Mouse (Mus musculus) embryonic facial prominence, embryonic 13.5 days (tissue): ENCODE results near the gene Ctla4. TPM values are rescaled to one million over a fixed set of nuclear protein-coding genes. Genes with fewer than 3 reads are reported as not detected.

Source experiments
- ATAC-seq: fragments of 200-750 bp; cut with Nextera tagmentation; 2 replicates; pipeline ENCODE4 v1.8.0; 2017; ENCODE audit warnings: low read depth; ENCODE audit not compliant: insufficient number of reproducible peaks, insufficient read depth, low FRiP score, low TSS enrichment
- H3K27ac ChIP-seq: fragments of 300-500 bp; sonication (generic); 2 replicates; pipeline ENCODE4 v1.5.1; 2015; ENCODE audit warnings: moderate library complexity, mild to moderate bottlenecking, inconsistent platforms
- H3K27me3 ChIP-seq: fragments of 300-500 bp; sonication (generic); 2 replicates; pipeline ENCODE4 v1.6.1; 2015; ENCODE audit warnings: mild to moderate bottlenecking, inconsistent platforms
- H3K36me3 ChIP-seq: fragments of 300-500 bp; sonication (generic); 2 replicates; pipeline ENCODE4 v1.6.1; 2015; ENCODE audit warnings: mild to moderate bottlenecking, inconsistent platforms
- H3K4me1 ChIP-seq: fragments of 300-500 bp; sonication (generic); 2 replicates; pipeline ENCODE4 v1.6.1; 2015; ENCODE audit warnings: inconsistent platforms
- H3K4me2 ChIP-seq: fragments of 300-500 bp; sonication (generic); 2 replicates; pipeline ENCODE4 v1.6.1; 2015; ENCODE audit warnings: moderate library complexity, mild to moderate bottlenecking, inconsistent platforms
- H3K4me3 ChIP-seq: fragments of 300-500 bp; sonication (generic); 2 replicates; pipeline ENCODE4 v1.5.1; 2015; ENCODE audit warnings: mild to moderate bottlenecking, inconsistent platforms
- H3K9ac ChIP-seq: fragments of 300-500 bp; sonication (generic); 2 replicates; pipeline ENCODE4 v1.6.1; 2015; ENCODE audit warnings: mild to moderate bottlenecking, inconsistent platforms
- H3K9me3 ChIP-seq: fragments of 300-500 bp; sonication (generic); 2 replicates; pipeline ENCODE4 v1.6.1; 2016; ENCODE audit warnings: inconsistent platforms
- WGBS: fragments of 180-500 bp; shearing (Covaris S2); methylation state at CpG from one replicate; pipeline ENCODE4 v1.1.7; 2015; ENCODE audit warnings: mixed read lengths; 5-methylcytosine and 5-hydroxymethylcytosine counted together
- polyA plus RNA-seq: library from polyadenylated mRNA; unstranded; fragments of >200 nt; fragmentation: Nextera tagmentation; extraction: Ambion mirVana; gene quantifications from 2 replicates; pipeline ENCODE4 v1.2.1, GENCODE M21; 2015

Gene Ctla4
- polyA plus RNA-seq, 1 experiment from 2014 or later = not detected

DNA sequence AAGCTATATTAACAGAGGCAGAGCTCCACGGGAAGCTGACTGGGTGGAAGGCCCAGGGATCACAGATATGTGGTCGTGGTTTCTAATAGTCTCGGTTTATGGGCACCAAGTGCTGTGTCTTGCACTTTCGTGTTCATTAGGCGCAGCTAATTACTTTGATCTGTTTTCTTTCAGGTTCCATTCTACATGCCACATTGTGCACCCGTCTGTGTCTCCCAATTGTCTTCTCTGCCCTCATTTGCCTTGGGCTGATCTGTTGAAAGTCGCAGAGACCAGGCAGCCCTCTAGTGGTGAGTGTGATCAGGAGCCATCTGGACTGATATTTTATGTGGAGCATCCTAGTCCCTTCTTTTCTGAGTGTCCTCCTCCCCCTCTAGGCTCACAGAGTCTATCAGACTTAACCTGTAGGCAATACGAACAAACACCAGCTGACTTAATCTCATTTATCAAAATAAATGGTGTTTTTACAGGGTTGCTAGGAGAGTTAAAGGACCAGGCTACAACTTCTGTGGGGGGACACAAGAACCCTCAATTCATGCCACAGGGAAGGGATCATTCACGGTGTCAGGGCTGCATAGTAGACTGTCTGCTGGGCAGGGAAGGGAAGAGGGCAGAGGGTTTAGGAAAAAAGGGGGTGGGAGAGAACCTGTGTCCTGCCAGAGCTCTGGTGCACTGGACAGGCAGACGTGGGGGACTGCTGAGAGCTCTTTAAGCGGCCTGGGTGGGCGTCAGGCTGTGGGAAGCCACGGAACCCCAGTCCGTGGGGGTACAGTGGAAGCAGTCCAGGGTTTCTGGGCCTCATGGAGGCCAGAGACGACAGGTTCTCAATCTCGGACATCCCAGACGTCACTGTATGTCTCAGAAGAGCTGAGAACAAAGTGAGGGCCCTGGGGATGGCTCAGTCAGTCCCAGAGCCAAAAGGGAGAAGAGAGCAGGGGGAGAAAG is 18.2 kb upstream of the Ctla4 start:
- WGBS = 73% methylated on average over 17 of the region's 17 CpGs
- no peak overlapping the region for H3K4me3 ChIP-seq
- 0 out of 2 replicates have a peak, but pooled peaks cover 3% of the 10 kb centered on the region for H3K9me3 ChIP-seq
- 0 out of 2 replicates have a peak, but pooled peaks cover 6% of the 10 kb centered on the region for H3K4me1 ChIP-seq
- no peak overlapping the region for H3K9ac ChIP-seq
- no peak overlapping the region for H3K4me2 ChIP-seq
- no peaks in the 10 kb centered on the region for H3K27me3 ChIP-seq
- no peaks in the 10 kb centered on the region for H3K36me3 ChIP-seq
- no peak for ATAC-seq
- H3K27ac ChIP-seq = no peak overlapping the region

DNA sequence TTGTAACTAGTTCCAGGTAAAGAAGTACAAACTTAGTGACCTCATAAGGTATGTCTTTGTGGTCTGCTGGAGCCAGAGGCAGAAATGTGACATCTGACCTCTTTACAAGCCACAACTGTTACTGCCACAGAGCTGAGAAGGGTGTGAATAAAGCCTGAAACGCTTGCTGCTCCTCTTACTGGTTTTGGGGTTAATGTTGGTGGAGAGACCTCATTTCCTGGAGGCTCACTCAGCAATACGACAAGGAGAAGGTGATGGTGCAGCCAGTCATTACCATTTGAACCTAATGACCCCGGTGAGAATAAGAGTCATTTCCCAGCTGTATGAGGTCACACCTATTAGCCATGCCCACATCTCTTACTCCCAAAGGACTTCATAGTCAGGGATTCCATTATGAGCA is 11.5 kb upstream of the Ctla4 start:
- H3K9me3 ChIP-seq = no peaks in the 10 kb centered on the region
- H3K4me3 ChIP-seq = no peak overlapping the region
- no peak overlapping the region for H3K4me2 ChIP-seq
- H3K27me3 ChIP-seq = no peaks in the 10 kb centered on the region
- H3K4me1 ChIP-seq = 0 out of 2 replicates have a peak, but pooled peaks cover 8% of the 10 kb centered on the region
- H3K9ac ChIP-seq = no peak overlapping the region
- ATAC-seq = no peak
- H3K36me3 ChIP-seq = no peaks in the 10 kb centered on the region
- no peak overlapping the region for H3K27ac ChIP-seq
- WGBS = 35% methylated on average over 3 of the region's 3 CpGs

GRCm38 (mm10) chr1:60880116-60880867 is 6.5 kb upstream of the Ctla4 start:
- H3K9ac ChIP-seq = no peak overlapping the region
- no peaks in the 10 kb centered on the region for H3K36me3 ChIP-seq
- H3K9me3 ChIP-seq = no peaks in the 10 kb centered on the region
- no peak overlapping the region for H3K4me3 ChIP-seq
- H3K27ac ChIP-seq = no peak overlapping the region
- H3K4me1 ChIP-seq = no peaks in the 10 kb centered on the region
- no peaks in the 10 kb centered on the region for H3K27me3 ChIP-seq
- no peak overlapping the region for H3K4me2 ChIP-seq
- ATAC-seq = no peak
- WGBS = 45% methylated on average over 10 of the region's 10 CpGs

GRCm38 (mm10) chr1:60882792-60883191 is 4.0 kb upstream of the Ctla4 start:
- Histone ChIP-seq H3K27me3 (no peaks in the 10 kb centered on the region), H3K9me3 (no peaks in the 10 kb centered on the region), H3K4me1 (no peaks in the 10 kb centered on the region), H3K4me2 (no peak overlapping the region), H3K4me3 (no peak overlapping the region), H3K27ac (no peak overlapping the region), H3K36me3 (no peaks in the 10 kb centered on the region), H3K9ac (no peak overlapping the region)
- 44% methylated on average over 2 of the region's 2 CpGs for WGBS
- ATAC-seq = no peak

- Histone ChIP-seq H3K27me3 (no peaks in the 10 kb centered on the region), H3K27ac (no peak overlapping the region), H3K4me3 (no peak overlapping the region), H3K9me3 (no peaks in the 10 kb centered on the region), H3K4me2 (no peak overlapping the region), H3K9ac (no peak overlapping the region), H3K36me3 (no peaks in the 10 kb centered on the region), H3K4me1 (no peaks in the 10 kb centered on the region)
- ATAC-seq = no peak
- 80% methylated on average over 2 of the region's 2 CpGs for WGBS
Observed at GRCm38 (mm10) chr1:60883279-60883678, 3.5 kb upstream of the Ctla4 start.

DNA sequence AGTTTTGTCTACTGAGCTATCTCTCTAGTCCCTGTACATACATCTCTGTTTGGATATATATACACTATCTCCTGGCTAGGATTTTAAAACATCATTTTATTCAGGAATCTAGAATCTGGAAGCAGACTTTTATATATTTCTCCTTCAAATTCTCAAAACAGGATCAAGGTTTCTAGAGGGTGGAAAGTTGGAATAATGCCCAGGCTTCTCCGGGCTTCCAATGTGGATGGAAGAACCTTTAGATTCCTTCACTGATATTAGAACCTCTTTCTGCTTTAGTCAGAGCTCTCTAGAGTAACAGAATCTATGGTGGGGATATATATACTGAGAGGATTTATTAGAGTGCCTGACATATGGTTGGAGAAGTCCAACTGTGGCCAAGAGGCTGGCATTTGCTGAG is 2.2 kb upstream of the Ctla4 start:
- H3K27ac ChIP-seq = no peak overlapping the region
- no peaks in the 10 kb centered on the region for H3K27me3 ChIP-seq
- no peak overlapping the region for H3K9ac ChIP-seq
- 55% methylated on average over 1 of the region's 1 CpGs for WGBS
- no peaks in the 10 kb centered on the region for H3K4me1 ChIP-seq
- H3K36me3 ChIP-seq = no peaks in the 10 kb centered on the region
- no peak overlapping the region for H3K4me2 ChIP-seq
- no peak overlapping the region for H3K4me3 ChIP-seq
- H3K9me3 ChIP-seq = no peaks in the 10 kb centered on the region
- ATAC-seq = no peak

- WGBS = 82% methylated on average over 5 of the region's 5 CpGs
- H3K9ac ChIP-seq = no peak overlapping the region
- ATAC-seq = no peak
- H3K9me3 ChIP-seq = no peaks in the 10 kb centered on the region
- peaks cover 3% of the 10 kb centered on the region; the same call in 1 of the 2 replicates for H3K4me1 ChIP-seq
- H3K27ac ChIP-seq = no peak overlapping the region
- no peaks in the 10 kb centered on the region for H3K27me3 ChIP-seq
- no peak overlapping the region for H3K4me3 ChIP-seq
- H3K36me3 ChIP-seq = no peaks in the 10 kb centered on the region
- H3K4me2 ChIP-seq = no peak overlapping the region
Observed at GRCm38 (mm10) chr1:60898127-60898932, 11.5 kb downstream of the Ctla4 start.

DNA sequence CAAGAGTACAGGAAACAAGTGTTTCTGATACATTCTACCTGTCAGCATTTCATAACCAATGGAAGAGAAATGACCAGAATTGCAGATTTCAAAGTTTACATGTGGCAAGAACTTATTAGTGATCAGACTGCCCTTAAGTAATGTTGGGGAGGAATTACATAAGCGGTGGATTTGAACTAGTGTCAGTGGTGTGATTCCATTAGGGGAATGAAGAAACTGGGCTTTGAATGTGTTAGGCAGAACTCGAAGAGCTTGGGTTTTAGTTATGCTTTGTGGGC is 12.1 kb downstream of the Ctla4 start:
- H3K27me3 ChIP-seq = no peaks in the 10 kb centered on the region
- no peaks in the 10 kb centered on the region for H3K9me3 ChIP-seq
- peaks cover 3% of the 10 kb centered on the region; the same call in 1 of the 2 replicates for H3K4me1 ChIP-seq
- WGBS = 93% methylated on average over 2 of the region's 2 CpGs
- H3K4me2 ChIP-seq = no peak overlapping the region
- H3K9ac ChIP-seq = no peak overlapping the region
- no peaks in the 10 kb centered on the region for H3K36me3 ChIP-seq
- ATAC-seq = no peak
- no peak overlapping the region for H3K4me3 ChIP-seq
- no peak overlapping the region for H3K27ac ChIP-seq

DNA sequence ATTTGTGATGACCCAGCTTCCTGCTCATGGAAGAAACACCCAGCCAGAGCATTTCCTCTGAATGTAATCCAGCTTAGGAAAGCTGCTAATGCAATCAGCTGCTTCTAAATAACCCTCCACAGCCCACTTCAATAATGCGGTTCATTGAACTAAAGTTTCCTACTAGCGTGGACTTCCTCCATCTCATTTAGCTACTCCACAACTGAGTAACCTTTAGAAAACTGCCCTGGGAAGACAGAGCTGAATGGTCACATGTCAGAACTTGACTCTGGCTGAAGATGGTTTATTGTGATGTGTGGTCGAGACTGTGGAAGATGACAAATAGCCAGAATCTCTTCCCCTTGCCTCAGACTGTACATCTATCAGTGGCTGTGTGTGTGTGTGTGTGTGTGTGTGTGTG is 12.4 kb downstream of the Ctla4 start:
- 71% methylated on average over 3 of the region's 3 CpGs for WGBS
- no peaks in the 10 kb centered on the region for H3K9me3 ChIP-seq
- no peak overlapping the region for H3K27ac ChIP-seq
- H3K27me3 ChIP-seq = no peaks in the 10 kb centered on the region
- no peak overlapping the region for H3K9ac ChIP-seq
- no peaks in the 10 kb centered on the region for H3K36me3 ChIP-seq
- peaks cover 3% of the 10 kb centered on the region; the same call in 1 of the 2 replicates for H3K4me1 ChIP-seq
- ATAC-seq = no peak
- H3K4me2 ChIP-seq = no peak overlapping the region
- no peak overlapping the region for H3K4me3 ChIP-seq

GRCm38 (mm10) chr1:60902547-60902946 is 15.7 kb downstream of the Ctla4 start:
- no peaks in the 10 kb centered on the region for H3K9me3 ChIP-seq
- no peak overlapping the region for H3K4me3 ChIP-seq
- no peak overlapping the region for H3K9ac ChIP-seq
- WGBS = 62% methylated on average over 6 of the region's 6 CpGs
- H3K36me3 ChIP-seq = no peaks in the 10 kb centered on the region
- H3K4me1 ChIP-seq = peaks cover 3% of the 10 kb centered on the region; the same call in 1 of the 2 replicates
- no peak overlapping the region for H3K27ac ChIP-seq
- no peak for ATAC-seq
- H3K27me3 ChIP-seq = no peaks in the 10 kb centered on the region
- H3K4me2 ChIP-seq = no peak overlapping the region

DNA sequence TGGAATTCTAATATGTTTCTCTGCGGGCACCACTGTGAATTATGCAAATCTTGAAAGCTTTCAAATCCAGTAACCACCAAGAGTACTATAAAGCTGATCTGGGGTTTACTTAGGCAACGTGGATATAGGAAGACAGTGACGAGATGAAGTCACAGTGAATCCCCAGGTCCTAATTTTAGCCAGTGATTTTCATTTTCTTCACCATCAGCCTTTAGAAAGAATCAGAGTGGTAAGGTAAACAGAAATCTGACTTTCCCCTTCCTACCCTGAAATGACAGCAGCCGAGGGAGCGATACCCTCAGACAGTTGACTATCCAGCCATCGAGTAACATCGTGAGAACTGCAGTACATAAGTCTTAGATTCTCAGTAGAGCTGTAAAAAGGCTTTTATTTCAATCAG is 16.3 kb downstream of the Ctla4 start:
- 86% methylated on average over 7 of the region's 7 CpGs for WGBS
- no peak for ATAC-seq
- no peak overlapping the region for H3K4me2 ChIP-seq

More for the DNA sequence above, 16.3 kb downstream of the Ctla4 start:
- no peaks in the 10 kb centered on the region for H3K27me3 ChIP-seq
- no peak overlapping the region for H3K9ac ChIP-seq
- H3K9me3 ChIP-seq = no peaks in the 10 kb centered on the region
- no peak overlapping the region for H3K27ac ChIP-seq
- H3K4me1 ChIP-seq = peaks cover 3% of the 10 kb centered on the region; the same call in 1 of the 2 replicates
- no peaks in the 10 kb centered on the region for H3K36me3 ChIP-seq
- no peak overlapping the region for H3K4me3 ChIP-seq
